Mouse (Mus musculus): ENCODE data around the gene Pip4k2b. TPM values are rescaled to one million over a fixed set of nuclear protein-coding genes. Genes with fewer than 3 reads are reported as not detected.
A peak's percentile ranks its signal among the peaks of the same experiment; 100 is the strongest.

Gene Pip4k2b
- polyA plus RNA-seq, 1 experiment from 2014 or later, result 2.2 TPM

- WGBS, result 90% methylated on average over 2 of the region's 2 CpGs
- Histone ChIP-seq H3K9ac (ENCODE audit: low read depth, low read length) (peak overlapping the region; percentile 99), H3K4me1 (ENCODE audit: control insufficient read depth, insufficient read depth, low read length) (peaks cover 11% of the 10 kb centered on the region), H3K27me3 (replicated peaks; ENCODE audit: control insufficient read depth, insufficient read depth, low read length) (no peaks in the 10 kb centered on the region), H3K27ac (replicated peaks; ENCODE audit: low read depth, low read length) (no peak overlapping the region), H3K36me3 (ENCODE audit: control insufficient read depth, insufficient read depth, low read length) (peaks cover 59% of the 10 kb centered on the region), H3K4me3 (ENCODE audit: low read depth, low read length) (peak overlapping the region; percentile 91), H3K4me2 (ENCODE audit: low read depth, low read length) (peak overlapping the region; percentile 65), H3K9me3 (ENCODE audit: control insufficient read depth, low read length) (no peaks in the 10 kb centered on the region)
- ATAC-seq (ENCODE audit: low read depth), result no peak
- DNase-seq (ENCODE audit: low spot score), result no peak
Observed at GRCm38 (mm10) chr11:97779968-97780701, 35.6 kb upstream of the Pip4k2b start.

DNA sequence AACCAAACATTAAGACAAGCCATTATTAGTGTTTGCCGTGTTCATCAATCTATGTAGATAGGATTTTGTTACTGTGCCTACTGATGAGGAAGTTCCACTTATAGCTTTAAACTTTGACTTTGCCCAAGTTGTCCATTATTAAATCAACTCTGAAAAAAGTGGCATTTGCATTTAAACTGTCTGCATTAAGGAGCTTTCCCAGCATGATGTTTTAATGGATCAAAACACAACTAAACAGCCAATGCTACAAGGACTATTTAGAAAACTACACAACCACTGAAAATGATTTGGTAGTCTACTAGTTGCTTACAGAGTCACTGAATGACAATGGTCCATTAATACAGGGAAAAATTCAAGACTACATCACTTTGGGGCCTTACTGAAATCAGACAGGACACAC, 34.4 kb upstream of the Pip4k2b start:
- Histone ChIP-seq H3K4me1 (ENCODE audit: control insufficient read depth, insufficient read depth, low read length) (peaks cover 11% of the 10 kb centered on the region), H3K4me3 (ENCODE audit: low read depth, low read length) (no peak overlapping the region), H3K4me2 (ENCODE audit: low read depth, low read length) (no peak overlapping the region), H3K27me3 (replicated peaks; ENCODE audit: control insufficient read depth, insufficient read depth, low read length) (no peaks in the 10 kb centered on the region), H3K9me3 (ENCODE audit: control insufficient read depth, low read length) (no peaks in the 10 kb centered on the region), H3K27ac (replicated peaks; ENCODE audit: low read depth, low read length) (no peak overlapping the region), H3K9ac (ENCODE audit: low read depth, low read length) (no peak overlapping the region), H3K36me3 (ENCODE audit: control insufficient read depth, insufficient read depth, low read length) (peaks cover 60% of the 10 kb centered on the region)
- WGBS, result 85% methylated on average over 1 of the region's 1 CpGs
- DNase-seq (ENCODE audit: low spot score), result no peak
- no peak for ATAC-seq (ENCODE audit: low read depth)

GRCm38 (mm10) chr11:97777129-97777529, 32.6 kb upstream of the Pip4k2b start:
- Histone ChIP-seq H3K27me3 (replicated peaks; ENCODE audit: control insufficient read depth, insufficient read depth, low read length) (no peaks in the 10 kb centered on the region), H3K36me3 (ENCODE audit: control insufficient read depth, insufficient read depth, low read length) (peaks cover 60% of the 10 kb centered on the region), H3K4me3 (ENCODE audit: low read depth, low read length) (no peak overlapping the region), H3K27ac (replicated peaks; ENCODE audit: low read depth, low read length) (no peak overlapping the region; the same call in 1 of the 2 replicates), H3K4me1 (ENCODE audit: control insufficient read depth, insufficient read depth, low read length) (peaks cover 11% of the 10 kb centered on the region), H3K4me2 (ENCODE audit: low read depth, low read length) (no peak overlapping the region), H3K9ac (ENCODE audit: low read depth, low read length) (no peak overlapping the region), H3K9me3 (ENCODE audit: control insufficient read depth, low read length) (no peaks in the 10 kb centered on the region)
- WGBS, result 41% methylated on average over 2 of the region's 2 CpGs
- DNase-seq (ENCODE audit: low spot score) (peak; percentile 49), ATAC-seq (ENCODE audit: low read depth) (peak; percentile 62)

- H3K27ac ChIP-seq (replicated peaks; ENCODE audit: low read depth, low read length), result no peak overlapping the region; the same call in 1 of the 2 replicates
- peaks cover 60% of the 10 kb centered on the region for H3K36me3 ChIP-seq (ENCODE audit: control insufficient read depth, insufficient read depth, low read length)
- DNase-seq (ENCODE audit: low spot score), result no peak
- no peak overlapping the region for H3K4me3 ChIP-seq (ENCODE audit: low read depth, low read length)
- H3K9ac ChIP-seq (ENCODE audit: low read depth, low read length), result no peak overlapping the region
- H3K4me1 ChIP-seq (ENCODE audit: control insufficient read depth, insufficient read depth, low read length), result peaks cover 11% of the 10 kb centered on the region
- H3K4me2 ChIP-seq (ENCODE audit: low read depth, low read length), result no peak overlapping the region
- WGBS, result 62% methylated on average over 5 of the region's 5 CpGs
- ATAC-seq (ENCODE audit: low read depth), result 0 out of 2 replicates have a peak, but pooled peaks have one; percentile 7
- no peaks in the 10 kb centered on the region for H3K9me3 ChIP-seq (ENCODE audit: control insufficient read depth, low read length)
- H3K27me3 ChIP-seq (replicated peaks; ENCODE audit: control insufficient read depth, insufficient read depth, low read length), result no peaks in the 10 kb centered on the region
Observed at GRCm38 (mm10) chr11:97776497-97777128, 32.1 kb upstream of the Pip4k2b start.

DNA sequence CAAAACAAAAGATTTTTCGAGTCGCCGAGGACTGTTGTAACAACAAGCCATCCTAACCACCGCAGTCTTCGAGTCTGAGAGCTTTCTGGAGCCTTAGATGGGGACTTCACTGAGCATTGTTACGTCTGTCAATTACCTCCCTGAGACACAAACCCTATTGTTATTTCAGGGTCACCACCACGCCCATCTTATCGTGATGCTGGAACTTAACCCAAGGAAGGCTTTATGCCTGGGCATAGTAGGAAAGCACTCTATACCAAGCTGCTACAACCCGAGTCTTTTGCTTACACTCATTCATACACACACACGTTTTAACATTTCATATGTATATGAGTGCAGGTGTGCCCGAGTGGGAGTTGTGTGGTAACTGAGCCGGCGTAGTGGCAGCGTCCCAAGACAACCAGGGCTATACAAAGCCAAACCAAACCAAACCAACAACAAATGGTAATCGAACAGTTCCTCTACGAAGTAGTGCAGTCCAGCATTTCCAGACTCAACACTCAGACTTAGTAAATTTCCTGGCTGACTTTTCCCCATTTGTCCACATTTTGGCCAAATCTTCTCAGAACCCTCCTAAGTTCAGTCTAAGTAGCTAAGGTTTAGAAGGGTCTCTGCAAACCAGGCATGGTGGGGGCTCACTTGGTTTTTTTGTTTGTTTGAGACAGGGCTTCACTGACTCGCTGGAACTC, 31.4 kb upstream of the Pip4k2b start, which contains the start of gene 1700001P01Rik:
Gene 1700001P01Rik (minus strand): TSS at position 111 of the 689 bp plus-strand sequence.
- H3K36me3 ChIP-seq (ENCODE audit: control insufficient read depth, insufficient read depth, low read length), result peaks cover 57% of the 10 kb centered on the region
- no peaks in the 10 kb centered on the region for H3K27me3 ChIP-seq (replicated peaks; ENCODE audit: control insufficient read depth, insufficient read depth, low read length)
- DNase-seq (ENCODE audit: low spot score) (no peak), ATAC-seq (ENCODE audit: low read depth) (no peak)
- H3K27ac ChIP-seq (replicated peaks; ENCODE audit: low read depth, low read length), result no peak within 1 kb of the TSS
- H3K9me3 ChIP-seq (ENCODE audit: control insufficient read depth, low read length), result no peaks in the 10 kb centered on the region
- H3K4me3 ChIP-seq (ENCODE audit: low read depth, low read length), result no peak within 1 kb of the TSS
- WGBS, result 50% methylated on average over 17 of the region's 17 CpGs
- no peak within 1 kb of the TSS for H3K9ac ChIP-seq (ENCODE audit: low read depth, low read length)
- H3K4me2 ChIP-seq (ENCODE audit: low read depth, low read length), result no peak within 1 kb of the TSS
- H3K4me1 ChIP-seq (ENCODE audit: control insufficient read depth, insufficient read depth, low read length), result peaks cover 10% of the 10 kb centered on the region

GRCm38 (mm10) chr11:97775186-97775585, 30.7 kb upstream of the Pip4k2b start:
- H3K9ac ChIP-seq (ENCODE audit: low read depth, low read length), result no peak overlapping the region
- H3K27me3 ChIP-seq (replicated peaks; ENCODE audit: control insufficient read depth, insufficient read depth, low read length), result no peaks in the 10 kb centered on the region
- H3K4me2 ChIP-seq (ENCODE audit: low read depth, low read length), result no peak overlapping the region
- ATAC-seq (ENCODE audit: low read depth) (no peak), DNase-seq (ENCODE audit: low spot score) (no peak)
- no peak overlapping the region for H3K27ac ChIP-seq (replicated peaks; ENCODE audit: low read depth, low read length)
- no peak overlapping the region for H3K4me3 ChIP-seq (ENCODE audit: low read depth, low read length)
- peaks cover 49% of the 10 kb centered on the region for H3K36me3 ChIP-seq (ENCODE audit: control insufficient read depth, insufficient read depth, low read length)
- peaks cover 3% of the 10 kb centered on the region; the same call in 1 of the 2 replicates for H3K4me1 ChIP-seq (ENCODE audit: control insufficient read depth, insufficient read depth, low read length)
- WGBS, result 80% methylated on average over 13 of the region's 13 CpGs
- no peaks in the 10 kb centered on the region for H3K9me3 ChIP-seq (ENCODE audit: control insufficient read depth, low read length)

DNA sequence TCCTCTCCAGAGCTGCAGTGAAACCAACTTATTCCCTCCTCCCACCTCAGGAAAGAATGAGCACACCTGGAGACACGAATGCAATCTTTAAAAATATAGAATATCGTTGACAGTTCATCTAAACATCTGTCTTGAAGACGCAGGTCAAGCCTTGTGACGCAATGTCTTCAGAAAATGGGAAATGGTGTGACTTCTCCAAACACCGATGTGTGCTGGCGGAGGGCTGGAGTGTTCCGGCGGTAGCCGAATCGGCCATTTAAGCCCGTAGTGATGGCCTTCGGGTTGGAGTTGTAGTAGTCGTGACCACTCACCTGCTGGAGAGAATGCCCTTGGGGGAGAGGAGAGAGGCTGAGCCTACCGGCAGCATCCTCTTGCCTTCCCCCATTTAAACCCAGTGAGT, 26.9 kb upstream of the Pip4k2b start:
- Histone ChIP-seq H3K4me3 (ENCODE audit: low read depth, low read length) (no peak overlapping the region), H3K27ac (replicated peaks; ENCODE audit: low read depth, low read length) (no peak overlapping the region), H3K36me3 (ENCODE audit: control insufficient read depth, insufficient read depth, low read length) (peaks cover 13% of the 10 kb centered on the region), H3K27me3 (replicated peaks; ENCODE audit: control insufficient read depth, insufficient read depth, low read length) (no peaks in the 10 kb centered on the region), H3K9ac (ENCODE audit: low read depth, low read length) (no peak overlapping the region), H3K9me3 (ENCODE audit: control insufficient read depth, low read length) (no peaks in the 10 kb centered on the region), H3K4me2 (ENCODE audit: low read depth, low read length) (no peak overlapping the region), H3K4me1 (ENCODE audit: control insufficient read depth, insufficient read depth, low read length) (no peaks in the 10 kb centered on the region)
- WGBS, result 83% methylated on average over 14 of the region's 14 CpGs
- DNase-seq (ENCODE audit: low spot score), result no peak
- no peak for ATAC-seq (ENCODE audit: low read depth)

DNA sequence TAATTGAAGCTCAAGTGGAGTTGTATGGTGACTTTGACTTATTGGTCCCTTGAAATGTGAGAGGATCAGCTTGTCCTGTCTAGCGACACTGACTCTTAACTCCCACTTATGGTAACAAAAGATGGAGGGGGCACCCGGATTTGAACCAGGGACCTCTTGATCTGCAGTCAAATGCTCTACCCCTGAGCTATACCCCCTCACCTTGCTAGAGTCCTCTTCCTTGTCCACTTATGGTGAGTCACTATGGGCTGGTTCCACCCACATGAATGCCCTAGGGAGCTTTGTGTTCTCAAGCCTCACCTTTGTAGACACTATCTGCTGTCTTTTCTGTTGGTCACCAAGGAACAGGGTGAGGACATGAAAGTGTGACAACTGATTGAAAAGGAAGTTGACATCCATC, 25.2 kb upstream of the Pip4k2b start:
- Histone ChIP-seq H3K27me3 (replicated peaks; ENCODE audit: control insufficient read depth, insufficient read depth, low read length) (no peaks in the 10 kb centered on the region), H3K4me3 (ENCODE audit: low read depth, low read length) (no peak overlapping the region), H3K36me3 (ENCODE audit: control insufficient read depth, insufficient read depth, low read length) (no peaks in the 10 kb centered on the region), H3K27ac (replicated peaks; ENCODE audit: low read depth, low read length) (no peak overlapping the region), H3K9ac (ENCODE audit: low read depth, low read length) (no peak overlapping the region), H3K4me1 (ENCODE audit: control insufficient read depth, insufficient read depth, low read length) (peaks cover 4% of the 10 kb centered on the region), H3K4me2 (ENCODE audit: low read depth, low read length) (no peak overlapping the region), H3K9me3 (ENCODE audit: control insufficient read depth, low read length) (no peaks in the 10 kb centered on the region)
- ATAC-seq (ENCODE audit: low read depth) (no peak), DNase-seq (ENCODE audit: low spot score) (no peak)
- WGBS, result 29% methylated on average over 2 of the region's 2 CpGs

Data from embryonic facial prominence, embryonic 14.5 days (tissue).